8 mouse cellular contexts compared by ENCODE assay signal in genomic region chr19:46326756-46327305, GRCm38 (mm10). TPM values are rescaled to one million over a fixed set of nuclear protein-coding genes. Genes with fewer than 3 reads are reported as not detected.
DNase-seq lines count a peak whose midpoint lies in the region; ATAC-seq lines count a peak whose summit lies in the region.

TSS of gene Psd (minus strand) at chr19:46327156.

- H3K4me1 ChIP-seq in embryonic facial prominence, embryonic 12.5 days = peaks cover 22% of the 10 kb centered on the region
- H3K4me1 ChIP-seq in hindbrain, embryonic 13.5 days (replicated peaks) = peaks cover 75% of the 10 kb centered on the region

- peaks cover 16% of the 10 kb centered on the region for H3K36me3 ChIP-seq in embryonic facial prominence, embryonic 12.5 days
- peaks cover 18% of the 10 kb centered on the region for H3K36me3 ChIP-seq in hindbrain, embryonic 13.5 days

- peak within 1 kb of the TSS; percentile 100 for H3K4me2 ChIP-seq in embryonic facial prominence, embryonic 12.5 days (replicated peaks)
- H3K4me2 ChIP-seq in hindbrain, embryonic 13.5 days = peak within 1 kb of the TSS; percentile 99

- intact Hi-C loops in left cerebral cortex, postnatal 25 days (cut with DNase I) = loop anchor here (5.0 kb wide), 1 partner anchor 175 kb away; the partner anchor contains the start of gene Trim8

- peak within 1 kb of the TSS; percentile 71 for H3K27ac ChIP-seq in embryonic facial prominence, embryonic 12.5 days
- peak within 1 kb of the TSS; percentile 97 for H3K27ac ChIP-seq in hindbrain, embryonic 13.5 days

- peak within 1 kb of the TSS; percentile 67 for H3K9ac ChIP-seq in embryonic facial prominence, embryonic 12.5 days
- peak within 1 kb of the TSS; percentile 84 for H3K9ac ChIP-seq in hindbrain, embryonic 13.5 days

- H3K27me3 ChIP-seq in embryonic facial prominence, embryonic 12.5 days = peaks cover 52% of the 10 kb centered on the region
- peaks cover 33% of the 10 kb centered on the region for H3K27me3 ChIP-seq in hindbrain, embryonic 13.5 days

- ATAC-seq in frontal cortex, adult (ENCODE audit: low TSS enrichment) = no peak
- no peak for ATAC-seq in embryonic facial prominence, embryonic 12.5 days (ENCODE audit: insufficient number of reproducible peaks, insufficient read depth, low FRiP score, low TSS enrichment)
- ATAC-seq in hindbrain, embryonic 13.5 days (ENCODE audit: low FRiP score) = no peak

- DNase-seq in frontal cortex, adult 2 months (ENCODE audit: extremely low spot score in 1 of 2, low spot score in 1 of 2) = peak in 1 of 2 experiments; percentile 75
- DNase-seq in adrenal gland, adult 18-20 months (ENCODE audit: low spot score in 2 of 2) = peak; percentile 64 to 69
- peak; percentile 65 to 77 for DNase-seq in left cerebral cortex, postnatal 25 days (ENCODE audit: low spot score in 2 of 2)
- DNase-seq in mesoderm, embryonic 11.5 days (ENCODE audit: low read depth, low spot score) = peak; percentile 70
- peak; percentile 76 for DNase-seq in testis, postnatal 10 days (ENCODE audit: low spot score)

- H3K4me3 ChIP-seq in embryonic facial prominence, embryonic 12.5 days = peak within 1 kb of the TSS; percentile 67
- H3K4me3 ChIP-seq in hindbrain, embryonic 13.5 days = peak within 1 kb of the TSS; percentile 61

- H3K9me3 ChIP-seq in embryonic facial prominence, embryonic 12.5 days = no peaks in the 10 kb centered on the region
- H3K9me3 ChIP-seq in hindbrain, embryonic 13.5 days = no peaks in the 10 kb centered on the region

- WGBS in embryonic facial prominence, embryonic 12.5 days = 1% methylated on average over 35 of the region's 35 CpGs
- WGBS in hindbrain, embryonic 13.5 days = under 1% methylated on average over 35 of the region's 35 CpGs

RNA-seq across cellular contexts. Expression of gene Psd, which starts in this region (rescaled TPM):
- polyA plus RNA-seq in frontal cortex, adult 2 months (2012; rRNA removed) = 653 and 659 TPM in 2 replicates
- total RNA-seq in adrenal gland, adult 18-20 months (2021) = 1 to 10 TPM; 7.5 to 9.2 TPM
- polyA plus RNA-seq in embryonic facial prominence, embryonic 12.5 days (2016; fragmentation: Nextera tagmentation; extraction: Ambion mirVana) = 6.9 and 8.1 TPM in 2 replicates
- 58.4 and 59.3 TPM in 2 replicates for polyA plus RNA-seq in hindbrain, embryonic 13.5 days (2015; fragmentation: Nextera tagmentation; extraction: Ambion mirVana)
- total RNA-seq in left cerebral cortex, postnatal 25 days (2021) = 100 to 1,000 TPM; 588 to 629 TPM

Comparison
In these comparisons a context has a peak if more than half of its experiments do, and no peak if none do; other contexts are left out.
1. RNA of gene Psd (total RNA-seq): 588 to 629 TPM in left cerebral cortex, postnatal 25 days; 7.5 to 9.2 TPM in adrenal gland, adult 18-20 months; every median in the first group is over 10 times any median in the second.
2. RNA of gene Psd (polyA plus RNA-seq): 653 to 659 TPM in frontal cortex, adult 2 months; 58.4 to 59.3 TPM in hindbrain, embryonic 13.5 days and 6.9 to 8.1 TPM in embryonic facial prominence, embryonic 12.5 days; every median in the first group is over 10 times any median in the second.